Mouse (Mus musculus): ENCODE data around the gene Tbcb. TPM values are rescaled to one million over a fixed set of nuclear protein-coding genes. Genes with fewer than 3 reads are reported as not detected.

The Tbcb gene
- 180 TPM for polyA plus RNA-seq (2012; fragmentation: generic; extraction: Trizol)
- long read RNA-seq, experiment 1, transcript Tbcb-201 (6 exons, 1,416 nt), result major isoform, 93 of 108 reads
- long read RNA-seq, experiment 1, partial matches to known transcripts, result 3 of 108 reads
- long read RNA-seq, experiment 1, other reads (novel, unspliced or antisense), result 8 of 108 reads
- long read RNA-seq, experiment 2, transcript Tbcb-201 (6 exons, 1,416 nt), result major isoform, 29 of 30 reads
- long read RNA-seq, experiment 2, partial matches to known transcripts, result 0 of 30 reads
- long read RNA-seq, experiment 2, other reads (novel, unspliced or antisense), result 1 of 30 reads

GRCm38 (mm10) chr7:30231669-30232454, at the start of gene Tbcb, which contains the start of gene Polr2i:
TSS of gene Tbcb (minus strand) at chr7:30232272.
TSS of gene Polr2i (plus strand) at chr7:30231948.
- Histone ChIP-seq H3K79me3 (ENCODE audit: low read depth) (peaks cover 6% of the 10 kb centered on the region), H3K79me2 (ENCODE audit: control insufficient read depth, insufficient read depth) (peaks cover 13% of the 10 kb centered on the region), H3K4me3 (ENCODE audit: insufficient read depth, poor library complexity, severe bottlenecking) (peak within 1 kb of the TSS; percentile 64), H3ac (ENCODE audit: control insufficient read depth, insufficient read length, low read depth) (peak within 1 kb of the TSS; percentile 87), H3K36me3 (ENCODE audit: control insufficient read depth, insufficient read depth) (peaks cover 16% of the 10 kb centered on the region), H3K27me3 (ENCODE audit: control insufficient read depth, insufficient read depth, insufficient read length) (no peaks in the 10 kb centered on the region)
- TF ChIP-seq MAX (IDR thresholded peaks at IDR 0.05) (peak; percentile 40), MYOD1 (IDR thresholded peaks at IDR 0.05; ENCODE audit: control insufficient read depth, insufficient read length, low read depth) (no peak)

DNA sequence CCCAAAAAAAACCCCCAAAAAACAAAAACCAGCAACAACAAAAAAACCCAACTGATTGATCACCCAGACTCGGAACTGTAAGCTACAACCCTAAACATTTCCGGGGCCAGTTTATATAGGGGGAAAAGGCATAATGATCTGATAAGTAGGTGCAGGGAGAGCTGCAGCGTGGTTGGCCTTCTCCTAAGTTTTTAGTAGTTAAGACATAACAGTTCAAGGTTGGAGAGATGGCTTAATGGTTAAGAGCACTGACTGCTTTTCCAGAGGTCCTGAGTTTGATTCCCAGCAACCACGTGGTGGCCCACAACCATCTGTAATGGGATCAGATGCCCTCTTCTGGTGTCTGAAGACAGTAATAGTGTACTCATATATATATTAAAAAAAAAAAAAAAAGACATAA, 49.5 kb upstream of the Tbcb start:
- TF ChIP-seq CTCF (IDR thresholded peaks at IDR 0.05; ENCODE audit: control insufficient read depth, insufficient read depth, insufficient read length) (no peak), MYOD1 (IDR thresholded peaks at IDR 0.05; ENCODE audit: control insufficient read depth, insufficient read length, low read depth) (no peak), CEBPB (IDR thresholded peaks at IDR 0.05; ENCODE audit: low read depth) (no peak), USF1 (IDR thresholded peaks at IDR 0.05; ENCODE audit: low read depth) (no peak), MYOG (IDR thresholded peaks at IDR 0.05; ENCODE audit: control insufficient read depth, extremely low read depth, insufficient read length) (no peak), MAX (IDR thresholded peaks at IDR 0.05) (no peak), FOSL1 (IDR thresholded peaks at IDR 0.05; ENCODE audit: insufficient read depth, low read length, poor library complexity, severe bottlenecking) (no peak)
- peaks cover 9% of the 10 kb centered on the region for H3K79me2 ChIP-seq (ENCODE audit: control insufficient read depth, insufficient read depth)
- H3ac ChIP-seq (ENCODE audit: control insufficient read depth, insufficient read length, low read depth), result no peak overlapping the region
- H3K79me3 ChIP-seq (ENCODE audit: low read depth), result no peaks in the 10 kb centered on the region
- H3K27me3 ChIP-seq (ENCODE audit: control insufficient read depth, insufficient read depth, insufficient read length), result no peaks in the 10 kb centered on the region
- H3K36me3 ChIP-seq (ENCODE audit: control insufficient read depth, insufficient read depth), result no peaks in the 10 kb centered on the region
- peak overlapping the region; percentile 49 for H3K4me3 ChIP-seq (ENCODE audit: insufficient read depth, poor library complexity, severe bottlenecking)

- H3K79me2 ChIP-seq (ENCODE audit: control insufficient read depth, insufficient read depth), result peaks cover 9% of the 10 kb centered on the region
These were observed 48.6 kb upstream of the Tbcb start for GRCm38 (mm10) chr7:30280670-30281138.

DNA sequence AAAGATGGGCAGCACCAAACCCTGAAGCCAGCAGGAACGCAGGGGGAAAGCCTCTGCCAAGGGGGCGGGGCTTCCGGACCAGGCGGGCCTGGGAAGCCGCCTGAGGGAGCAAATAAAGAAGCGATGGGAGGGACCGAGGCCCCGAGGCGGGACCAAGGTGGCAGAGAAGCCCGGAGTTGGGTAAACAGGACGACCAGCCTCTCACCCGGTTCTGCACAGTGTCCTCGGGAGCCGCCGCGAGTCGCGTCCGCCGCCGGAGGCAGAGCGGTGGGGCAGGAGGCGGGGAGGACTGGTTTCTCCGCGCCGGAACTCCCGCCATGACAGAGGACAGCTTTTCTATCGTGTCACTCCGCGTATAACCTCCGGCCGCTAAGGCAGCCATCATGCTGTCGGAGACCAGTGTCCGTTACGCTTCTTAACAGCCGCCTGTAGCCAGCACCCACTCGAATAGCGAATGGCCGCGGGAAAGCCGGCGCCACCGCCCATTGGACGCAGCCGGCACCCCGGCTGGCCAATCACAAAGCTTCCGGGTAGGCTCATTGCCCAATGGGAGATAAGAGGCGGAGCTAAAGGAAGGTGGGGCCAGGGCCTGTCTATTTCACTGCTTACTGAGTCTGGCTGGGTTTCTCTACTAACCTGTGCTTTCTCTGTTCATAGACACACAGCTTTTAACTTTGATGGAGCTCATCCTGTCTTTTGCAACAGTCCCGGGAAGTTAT, 48.0 kb upstream of the Tbcb start, which contains the start of the genes Thap8 and Wdr62:
Thap8 (plus strand) TSS at position 144 of the 719 bp plus-strand sequence.
Wdr62 (minus strand) TSS at position 469 of the 719 bp plus-strand sequence.
- TF ChIP-seq FOSL1 (IDR thresholded peaks at IDR 0.05; ENCODE audit: insufficient read depth, low read length, poor library complexity, severe bottlenecking), result no peak
- TF ChIP-seq MYOD1 (IDR thresholded peaks at IDR 0.05; ENCODE audit: control insufficient read depth, insufficient read length, low read depth), result no peak
- TF ChIP-seq CTCF (IDR thresholded peaks at IDR 0.05; ENCODE audit: control insufficient read depth, insufficient read depth, insufficient read length), result no peak
- TF ChIP-seq CEBPB (IDR thresholded peaks at IDR 0.05; ENCODE audit: low read depth), result no peak
- TF ChIP-seq USF1 (IDR thresholded peaks at IDR 0.05; ENCODE audit: low read depth), result no peak
- TF ChIP-seq MYOG (IDR thresholded peaks at IDR 0.05; ENCODE audit: control insufficient read depth, extremely low read depth, insufficient read length), result no peak
- TF ChIP-seq MAX (IDR thresholded peaks at IDR 0.05), result no peak
- H3K79me3 ChIP-seq (ENCODE audit: low read depth), result no peaks in the 10 kb centered on the region
- peak within 1 kb of the TSS; percentile 96 for H3ac ChIP-seq (ENCODE audit: control insufficient read depth, insufficient read length, low read depth)
- H3K79me2 ChIP-seq (ENCODE audit: control insufficient read depth, insufficient read depth), result peaks cover 9% of the 10 kb centered on the region
- no peaks in the 10 kb centered on the region for H3K36me3 ChIP-seq (ENCODE audit: control insufficient read depth, insufficient read depth)
- peak within 1 kb of the TSS; percentile 49 for H3K4me3 ChIP-seq (ENCODE audit: insufficient read depth, poor library complexity, severe bottlenecking)
- H3K27me3 ChIP-seq (ENCODE audit: control insufficient read depth, insufficient read depth, insufficient read length), result no peaks in the 10 kb centered on the region

More at GRCm38 (mm10) chr7:30280670-30281138, 48.6 kb upstream of the Tbcb start:
- no peaks in the 10 kb centered on the region for H3K27me3 ChIP-seq (ENCODE audit: control insufficient read depth, insufficient read depth, insufficient read length)
- TF ChIP-seq MAX (IDR thresholded peaks at IDR 0.05), result peak; percentile 82
- no peak for TF ChIP-seq MYOD1 (IDR thresholded peaks at IDR 0.05; ENCODE audit: control insufficient read depth, insufficient read length, low read depth)
- no peak for TF ChIP-seq MYOG (IDR thresholded peaks at IDR 0.05; ENCODE audit: control insufficient read depth, extremely low read depth, insufficient read length)
- TF ChIP-seq CEBPB (IDR thresholded peaks at IDR 0.05; ENCODE audit: low read depth), result no peak
- peak; percentile 100 for TF ChIP-seq USF1 (IDR thresholded peaks at IDR 0.05; ENCODE audit: low read depth)
- no peak for TF ChIP-seq FOSL1 (IDR thresholded peaks at IDR 0.05; ENCODE audit: insufficient read depth, low read length, poor library complexity, severe bottlenecking)
- no peak for TF ChIP-seq CTCF (IDR thresholded peaks at IDR 0.05; ENCODE audit: control insufficient read depth, insufficient read depth, insufficient read length)
- peak overlapping the region; percentile 49 for H3K4me3 ChIP-seq (ENCODE audit: insufficient read depth, poor library complexity, severe bottlenecking)
- H3K79me3 ChIP-seq (ENCODE audit: low read depth), result no peaks in the 10 kb centered on the region
- peak overlapping the region; percentile 13 for H3ac ChIP-seq (ENCODE audit: control insufficient read depth, insufficient read length, low read depth)
- H3K36me3 ChIP-seq (ENCODE audit: control insufficient read depth, insufficient read depth), result no peaks in the 10 kb centered on the region

GRCm38 (mm10) chr7:30279536-30279935, 47.5 kb upstream of the Tbcb start:
- Histone ChIP-seq H3K27me3 (ENCODE audit: control insufficient read depth, insufficient read depth, insufficient read length) (no peaks in the 10 kb centered on the region), H3ac (ENCODE audit: control insufficient read depth, insufficient read length, low read depth) (peak overlapping the region; percentile 53), H3K79me3 (ENCODE audit: low read depth) (no peaks in the 10 kb centered on the region), H3K36me3 (ENCODE audit: control insufficient read depth, insufficient read depth) (no peaks in the 10 kb centered on the region), H3K4me3 (ENCODE audit: insufficient read depth, poor library complexity, severe bottlenecking) (peak overlapping the region; percentile 49), H3K79me2 (ENCODE audit: control insufficient read depth, insufficient read depth) (peaks cover 9% of the 10 kb centered on the region)
- no peak for TF ChIP-seq MAX (IDR thresholded peaks at IDR 0.05)
- TF ChIP-seq CEBPB (IDR thresholded peaks at IDR 0.05; ENCODE audit: low read depth), result no peak
- TF ChIP-seq USF1 (IDR thresholded peaks at IDR 0.05; ENCODE audit: low read depth), result no peak
- no peak for TF ChIP-seq CTCF (IDR thresholded peaks at IDR 0.05; ENCODE audit: control insufficient read depth, insufficient read depth, insufficient read length)
- no peak for TF ChIP-seq FOSL1 (IDR thresholded peaks at IDR 0.05; ENCODE audit: insufficient read depth, low read length, poor library complexity, severe bottlenecking)
